Mouse (Mus musculus) heart, embryonic 14.5 days (tissue): Measurements from ENCODE around the gene 1700028P14Rik. TPM values are rescaled to one million over a fixed set of nuclear protein-coding genes. Genes with fewer than 3 reads are reported as not detected.

ENCODE experiments used
- ATAC-seq: fragments of 200-750 bp; cut with Nextera tagmentation; 2 replicates; pipeline ENCODE4 v1.8.0; 2017; ENCODE audit warnings: low read depth, moderate TSS enrichment; ENCODE audit not compliant: insufficient number of reproducible peaks, insufficient read depth, low FRiP score
- H3K27ac ChIP-seq, 2 experiments: fragments of 200-500 bp in 1 of 2; fragments of 300-500 bp in 1 of 2; sonication (generic) in 1 of 2; replicated peaks in 1 of 2; 2 replicates each; pipeline ENCODE4 v1.5.1; 2012 to 2014; ENCODE audit warnings: low read depth in 2 of 2, low read length in 2 of 2, control low read depth in 1 of 2, mild to moderate bottlenecking in 1 of 2, mixed read lengths in 1 of 2; ENCODE audit not compliant: control insufficient read depth in 1 of 2, insufficient read depth in 1 of 2
- H3K27me3 ChIP-seq: fragments of 300-500 bp; sonication (generic); 2 replicates; pipeline ENCODE4 v1.6.1; 2014; ENCODE audit warnings: mild to moderate bottlenecking, low read length, control low read depth; ENCODE audit not compliant: control insufficient read depth, insufficient read depth
- H3K36me3 ChIP-seq: fragments of 300-500 bp; sonication (generic); 2 replicates; pipeline ENCODE4 v1.6.1; 2014; ENCODE audit warnings: mild to moderate bottlenecking, control low read depth, low read length, mixed read lengths; ENCODE audit not compliant: control insufficient read depth, insufficient read depth
- H3K4me1 ChIP-seq, 2 experiments: fragments of 200-500 bp in 1 of 2; fragments of 300-500 bp in 1 of 2; sonication (generic) in 1 of 2; 2 replicates each; pipeline ENCODE4 v1.6.1; 2012 to 2014; ENCODE audit warnings: low read length in 2 of 2, control low read depth in 1 of 2, mixed read lengths in 1 of 2; ENCODE audit not compliant: control insufficient read depth in 2 of 2, insufficient read depth in 2 of 2
- H3K4me2 ChIP-seq: fragments of 300-500 bp; sonication (generic); 2 replicates; pipeline ENCODE4 v1.6.1; 2014; ENCODE audit warnings: mild to moderate bottlenecking, low read length
- H3K4me3 ChIP-seq, 2 experiments: fragments of 200-500 bp in 1 of 2; fragments of 300-500 bp in 1 of 2; sonication (generic) in 1 of 2; 2 replicates each; pipeline ENCODE4 v1.5.1; 2012 to 2014; ENCODE audit warnings: low read length in 2 of 2, mild to moderate bottlenecking in 2 of 2, control low read depth in 1 of 2, low read depth in 1 of 2, moderate library complexity in 1 of 2; ENCODE audit not compliant: control insufficient read depth in 1 of 2, insufficient read depth in 1 of 2
- H3K9ac ChIP-seq: fragments of 300-500 bp; sonication (generic); 2 replicates; pipeline ENCODE4 v1.6.1; 2014; ENCODE audit warnings: mild to moderate bottlenecking, low read length
- H3K9me3 ChIP-seq: fragments of 300-500 bp; sonication (generic); 2 replicates; pipeline ENCODE4 v1.6.1; 2016; ENCODE audit warnings: low read length, control low read depth; ENCODE audit not compliant: control insufficient read depth
- WGBS: fragments of 180-500 bp; shearing (Covaris S2); extraction: QIAGEN DNeasy Blood & Tissue Kit; methylation state at CpG from one replicate; pipeline ENCODE4 v1.1.7; 2014; 5-methylcytosine and 5-hydroxymethylcytosine counted together
- polyA plus RNA-seq: library from polyadenylated mRNA; unstranded; fragments of >200 nt; fragmentation: Nextera tagmentation; extraction: Ambion mirVana; gene quantifications from 2 replicates; pipeline ENCODE4 v1.2.1, GENCODE M21; 2014

Gene 1700028P14Rik
- polyA plus RNA-seq, 1 experiment from 2014 or later: not detected

DNA sequence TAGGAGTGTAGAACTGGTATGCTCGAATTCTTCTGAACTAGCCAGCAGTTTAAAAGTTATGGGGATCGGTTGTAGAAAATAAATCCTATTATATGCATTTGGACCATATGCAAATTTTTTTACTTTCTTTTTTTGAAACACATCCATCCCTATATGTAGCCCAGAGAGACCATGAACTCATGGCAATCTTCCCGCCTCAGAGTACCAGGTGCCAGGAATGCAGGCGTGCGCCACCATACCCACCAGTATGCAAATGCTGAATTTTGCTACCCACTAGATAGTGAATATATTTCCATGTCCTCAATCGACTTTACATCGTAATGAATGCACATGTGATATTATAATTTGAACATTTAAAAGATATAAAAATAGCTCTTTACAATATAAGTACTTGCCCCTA, 5.3 kb downstream of the 1700028P14Rik start:
- H3K27me3 ChIP-seq: no peaks in the 10 kb centered on the region
- no peaks in the 10 kb centered on the region for H3K4me1 ChIP-seq
- no peak overlapping the region for H3K27ac ChIP-seq
- no peak overlapping the region for H3K4me3 ChIP-seq
- WGBS: 88% methylated on average over 7 of the region's 7 CpGs
- no peaks in the 10 kb centered on the region for H3K36me3 ChIP-seq
- no peak for ATAC-seq
- H3K9me3 ChIP-seq: no peaks in the 10 kb centered on the region
- H3K9ac ChIP-seq: no peak overlapping the region
- no peak overlapping the region for H3K4me2 ChIP-seq

GRCm38 (mm10) chr19:23645347-23645746, 7.3 kb downstream of the 1700028P14Rik start:
- Histone ChIP-seq H3K9me3 (no peaks in the 10 kb centered on the region), H3K27me3 (no peaks in the 10 kb centered on the region), H3K36me3 (no peaks in the 10 kb centered on the region), H3K4me2 (no peak overlapping the region), H3K4me3 (no peak overlapping the region), H3K27ac (no peak overlapping the region), H3K4me1 (no peaks in the 10 kb centered on the region), H3K9ac (no peak overlapping the region)
- 75% methylated on average over 7 of the region's 7 CpGs for WGBS
- ATAC-seq: no peak

DNA sequence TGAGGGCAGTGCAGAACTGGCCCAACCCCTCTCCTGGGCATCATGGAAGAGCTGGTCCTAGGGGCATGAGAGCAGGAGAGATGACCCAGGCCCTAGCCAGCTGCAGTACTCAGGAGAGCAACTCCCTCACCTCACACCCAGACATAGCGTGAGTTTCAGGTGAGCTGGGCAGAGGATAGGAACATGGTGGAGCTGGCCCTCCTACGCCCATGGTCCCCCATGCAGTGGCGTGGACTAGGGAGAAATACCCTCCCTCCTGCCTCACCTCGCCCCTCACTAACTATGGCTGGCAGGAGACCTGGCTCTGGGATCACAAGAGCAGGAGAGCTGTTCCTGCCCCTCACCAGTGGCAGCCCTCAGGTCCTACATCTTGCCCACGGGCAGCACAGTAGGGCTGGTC, 8.8 kb downstream of the 1700028P14Rik start:
- no peaks in the 10 kb centered on the region for H3K27me3 ChIP-seq
- H3K4me3 ChIP-seq: no peak overlapping the region
- H3K4me2 ChIP-seq: no peak overlapping the region
- H3K9me3 ChIP-seq: no peaks in the 10 kb centered on the region
- H3K36me3 ChIP-seq: no peaks in the 10 kb centered on the region
- no peaks in the 10 kb centered on the region for H3K4me1 ChIP-seq
- H3K9ac ChIP-seq: no peak overlapping the region
- ATAC-seq: 0 out of 2 replicates have a peak, but pooled peaks have one; percentile 26
- 71% methylated on average over 5 of the region's 5 CpGs for WGBS
- no peak overlapping the region for H3K27ac ChIP-seq

DNA sequence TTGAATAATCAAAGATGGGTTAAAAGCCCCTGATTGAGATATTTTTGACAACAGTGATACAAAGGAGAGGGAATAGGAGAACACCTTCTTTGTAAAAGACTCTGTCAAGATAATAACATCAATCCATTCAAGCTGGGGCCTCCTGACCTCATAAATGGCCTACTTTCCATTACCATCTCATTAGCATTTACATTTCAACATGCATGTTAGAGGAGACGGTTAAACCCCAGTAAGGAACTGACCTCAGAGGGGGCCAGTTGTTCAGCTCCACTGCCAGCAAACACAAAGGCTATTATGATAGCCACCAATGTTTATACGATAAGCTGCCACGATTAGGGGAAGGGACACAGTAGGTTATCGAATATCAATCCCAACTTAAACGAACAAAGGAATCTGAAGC, 15.8 kb downstream of the 1700028P14Rik start:
- Histone ChIP-seq H3K4me2 (no peak overlapping the region), H3K36me3 (no peaks in the 10 kb centered on the region), H3K27ac (no peak overlapping the region), H3K4me3 (no peak overlapping the region), H3K9ac (no peak overlapping the region), H3K27me3 (no peaks in the 10 kb centered on the region), H3K4me1 (no peaks in the 10 kb centered on the region), H3K9me3 (no peaks in the 10 kb centered on the region)
- no peak for ATAC-seq
- WGBS: 81% methylated on average over 5 of the region's 5 CpGs

GRCm38 (mm10) chr19:23631611-23632492, 20.8 kb downstream of the 1700028P14Rik start:
- 72% methylated on average over 11 of the region's 11 CpGs for WGBS
- Histone ChIP-seq H3K4me3 (no peak overlapping the region), H3K36me3 (no peaks in the 10 kb centered on the region), H3K27me3 (no peaks in the 10 kb centered on the region), H3K4me1 (no peaks in the 10 kb centered on the region), H3K27ac (no peak overlapping the region), H3K9me3 (no peaks in the 10 kb centered on the region), H3K4me2 (no peak overlapping the region), H3K9ac (no peak overlapping the region)
- ATAC-seq: no peak

GRCm38 (mm10) chr19:23614268-23614667, 38.3 kb downstream of the 1700028P14Rik start:
- 39% methylated on average over 7 of the region's 7 CpGs for WGBS
- Histone ChIP-seq H3K4me2 (peak overlapping the region; percentile 21), H3K27me3 (no peaks in the 10 kb centered on the region), H3K9ac (no peak overlapping the region), H3K36me3 (no peaks in the 10 kb centered on the region), H3K27ac (no peak overlapping the region), H3K4me3 (no peak overlapping the region), H3K9me3 (no peaks in the 10 kb centered on the region), H3K4me1 (peaks cover 2 to 5% of the 10 kb centered on the region in 2 experiments; a peak in 2 of 4 replicates)
- ATAC-seq: no peak

DNA sequence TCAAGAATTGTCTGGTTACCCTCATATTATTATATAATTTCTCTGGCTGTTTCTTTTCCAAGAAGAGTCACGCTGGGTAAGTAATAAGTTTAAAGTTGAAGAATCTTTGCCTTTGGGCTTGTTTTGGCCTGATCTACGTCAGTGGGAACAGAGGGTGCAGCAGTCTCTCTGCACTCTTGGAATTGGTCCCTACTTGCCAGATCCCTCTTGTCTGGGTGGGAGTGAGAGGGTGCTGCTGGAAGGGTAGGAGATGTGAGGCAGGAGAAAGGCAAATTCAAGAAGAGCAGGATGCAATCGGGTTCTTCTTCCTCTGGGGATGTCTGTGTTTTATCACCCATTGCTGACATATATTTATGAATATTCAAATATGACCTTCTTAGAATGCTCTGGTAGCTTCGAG, 42.9 kb downstream of the 1700028P14Rik start:
- peaks cover 2 to 5% of the 10 kb centered on the region in 2 experiments; a peak in 2 of 4 replicates for H3K4me1 ChIP-seq
- WGBS: 65% methylated on average over 4 of the region's 4 CpGs
- H3K9ac ChIP-seq: no peak overlapping the region
- no peaks in the 10 kb centered on the region for H3K27me3 ChIP-seq
- H3K27ac ChIP-seq: no peak overlapping the region
- H3K4me2 ChIP-seq: no peak overlapping the region
- H3K9me3 ChIP-seq: no peaks in the 10 kb centered on the region
- H3K4me3 ChIP-seq: no peak overlapping the region
- H3K36me3 ChIP-seq: no peaks in the 10 kb centered on the region
- ATAC-seq: no peak
